Mouse (Mus musculus) thymus, postnatal 4 days (tissue): ENCODE measurements around the gene 9930104L06Rik.
"Not testable (repeated sequence)": the region's sequence is repeated elsewhere in the genome, so short reads cannot be mapped to it uniquely, and the experiment has no call there.

Experiments
- DNase-seq: peaks from one replicate; pipeline ENCODE4 v3.0.0; 2021

9930104L06Rik gene

DNA sequence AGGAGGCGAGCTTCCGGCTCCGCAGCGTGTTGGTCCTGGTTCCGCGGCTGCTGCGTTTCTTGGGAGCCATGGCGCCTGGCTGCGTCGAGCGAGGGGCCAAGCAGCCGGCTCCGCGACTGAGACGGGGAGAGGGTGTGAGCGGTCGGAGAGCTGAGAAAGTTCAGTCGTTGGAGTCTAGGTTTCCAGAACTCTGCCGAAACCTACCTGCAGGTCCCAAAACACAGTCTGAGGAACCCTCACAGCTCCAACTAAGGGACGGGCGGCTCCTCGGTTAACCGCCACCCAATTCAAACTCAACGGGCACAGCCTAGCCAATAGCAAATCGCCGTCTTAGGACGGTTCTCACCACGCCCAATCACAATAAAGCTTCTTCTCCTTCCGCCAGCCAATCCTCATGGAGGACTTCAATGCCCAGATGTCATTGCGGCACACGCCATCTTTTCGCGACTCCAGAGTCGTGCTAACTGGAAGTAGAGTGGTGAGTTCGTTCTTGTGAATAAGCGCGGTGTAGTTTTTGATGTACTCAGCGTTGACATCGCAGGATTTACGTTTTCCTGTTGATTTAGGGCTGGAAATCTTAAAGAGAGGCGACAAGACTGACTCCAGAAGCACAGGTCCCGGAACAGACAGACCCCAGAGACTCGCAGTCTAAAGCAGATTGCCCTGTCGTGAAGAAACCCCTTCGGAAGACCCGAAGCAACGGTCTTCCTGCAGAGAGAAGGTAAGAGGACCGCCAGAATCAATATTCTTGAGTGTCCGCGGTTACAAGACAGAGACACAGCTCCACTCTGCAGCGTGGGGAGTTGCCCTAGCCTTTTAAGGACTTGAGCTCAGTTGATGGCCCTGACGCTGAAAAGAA is at the start of gene 9930104L06Rik:
TSS of gene 9930104L06Rik (plus strand) at position 436 of the 859 bp plus-strand sequence.
- DNase-seq, result peak; percentile 91

DNA sequence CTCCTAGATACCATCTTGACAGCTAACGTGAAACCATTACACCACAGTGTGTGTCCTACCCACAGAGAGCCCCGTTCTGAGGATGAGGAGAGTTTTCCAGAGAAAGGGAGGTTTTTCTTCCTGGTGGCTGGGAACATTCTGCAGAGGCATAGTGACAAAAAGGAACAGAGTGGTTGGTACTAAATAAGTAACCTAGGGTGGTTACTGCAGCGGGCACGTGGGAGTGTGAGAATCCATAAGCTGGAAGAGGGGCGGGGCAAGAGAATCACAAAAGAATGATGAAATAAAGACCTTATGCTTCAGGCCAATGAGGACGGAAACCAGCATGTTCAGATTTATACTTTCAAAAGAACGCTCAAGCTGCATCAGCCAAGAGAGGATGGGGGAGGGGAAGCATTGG is 48.1 kb upstream of the 9930104L06Rik start:
- DNase-seq, result no peak

DNA sequence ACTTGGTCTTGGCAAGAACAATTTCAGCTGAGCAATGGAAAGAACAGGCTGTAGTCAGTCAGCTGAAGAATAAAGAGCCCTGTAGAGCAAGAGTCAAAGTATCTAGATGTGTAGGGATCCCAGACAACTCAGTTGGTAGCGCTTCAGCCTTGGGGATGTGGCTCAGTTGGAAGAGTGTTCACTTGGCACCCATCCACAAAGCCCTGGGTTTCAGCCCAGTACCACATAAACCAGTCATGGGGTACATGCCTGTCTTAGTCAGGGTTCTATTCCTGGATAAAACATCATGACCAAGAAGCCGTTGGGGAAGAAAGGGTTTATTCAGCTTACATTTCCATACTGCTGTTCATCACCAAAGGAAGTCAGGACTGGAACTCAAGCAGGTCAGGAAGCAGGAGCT is 46.9 kb upstream of the 9930104L06Rik start:
- no peak for DNase-seq

DNA sequence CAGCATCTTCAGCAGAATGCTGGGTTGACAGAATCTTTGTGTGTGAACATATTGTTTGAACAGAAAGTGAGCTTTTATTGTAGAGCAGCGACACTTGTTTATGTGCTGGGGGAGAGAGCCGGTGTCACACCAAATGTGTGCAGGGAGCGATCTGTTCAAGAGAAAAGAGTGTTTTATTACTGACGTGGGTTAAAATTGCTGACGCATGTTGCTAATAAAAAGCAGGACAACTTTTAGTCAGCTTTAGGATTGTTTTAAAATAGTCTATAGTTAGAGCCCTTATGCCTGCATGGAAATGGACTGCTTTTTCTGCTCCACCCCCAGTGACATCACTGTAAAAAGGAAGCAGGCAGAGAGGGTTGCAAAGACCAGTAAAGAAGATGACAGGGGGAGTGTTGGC is 46.0 kb upstream of the 9930104L06Rik start:
- no peak for DNase-seq

DNA sequence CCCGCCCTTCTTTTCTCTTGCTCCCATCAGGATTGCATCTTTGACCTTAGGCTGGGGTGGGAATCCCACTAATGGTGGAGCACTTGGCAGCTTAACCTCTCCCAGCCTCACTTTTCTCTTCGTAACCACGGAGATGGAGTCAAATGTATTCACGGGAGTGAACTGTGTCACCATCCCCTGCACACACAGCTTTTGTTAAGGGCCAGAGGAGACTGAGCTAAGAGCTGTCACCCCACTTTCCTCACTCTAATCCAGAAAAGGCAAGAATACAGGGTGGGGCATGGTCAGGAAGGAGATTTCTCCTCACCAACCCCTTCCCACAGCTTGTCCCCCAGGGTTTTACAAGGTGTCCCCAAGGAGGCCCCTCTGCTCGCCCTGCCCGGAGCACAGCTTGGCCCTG is 43.1 kb upstream of the 9930104L06Rik start:
- DNase-seq, result no peak

DNA sequence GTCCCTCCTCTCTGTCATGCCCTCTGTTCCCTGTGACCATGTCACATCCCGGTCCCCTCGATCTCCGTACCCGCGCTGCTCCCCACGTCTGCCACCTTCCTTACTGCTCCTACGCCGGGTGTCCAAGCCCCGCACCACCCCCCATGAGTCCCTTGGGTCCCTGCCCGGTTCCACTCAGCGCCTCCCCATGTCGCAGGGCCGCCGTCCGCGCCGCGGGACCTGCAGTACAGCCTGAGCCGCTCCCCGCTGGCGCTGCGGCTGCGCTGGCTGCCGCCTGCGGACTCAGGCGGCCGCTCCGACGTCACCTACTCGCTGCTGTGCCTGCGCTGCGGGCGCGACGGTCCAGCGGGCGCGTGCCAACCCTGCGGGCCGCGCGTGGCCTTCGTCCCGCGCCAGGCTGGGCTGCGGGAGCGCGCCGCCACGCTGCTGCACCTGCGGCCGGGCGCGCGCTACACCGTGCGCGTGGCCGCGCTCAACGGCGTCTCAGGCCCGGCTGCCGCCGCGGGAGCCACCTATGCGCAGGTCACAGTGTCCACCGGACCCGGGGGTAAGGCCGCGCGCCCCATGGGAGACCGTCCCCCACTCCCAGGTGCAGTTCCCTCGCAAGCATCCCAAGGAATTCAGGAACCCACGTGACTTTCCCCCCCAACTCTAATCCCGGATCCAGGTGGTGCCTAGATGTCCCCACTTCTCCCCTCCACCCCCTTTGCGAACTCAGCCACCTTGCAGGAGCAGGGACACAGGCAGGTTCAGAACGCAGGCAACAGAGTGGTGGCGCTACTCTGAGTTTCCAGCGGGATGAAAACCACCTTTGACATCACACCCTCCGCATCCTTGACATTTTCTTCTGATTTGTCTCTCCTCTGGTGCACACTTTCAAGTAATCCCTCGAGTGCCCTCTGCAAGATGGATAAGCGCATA is 42.1 kb upstream of the 9930104L06Rik start:
- DNase-seq, result no peak

DNA sequence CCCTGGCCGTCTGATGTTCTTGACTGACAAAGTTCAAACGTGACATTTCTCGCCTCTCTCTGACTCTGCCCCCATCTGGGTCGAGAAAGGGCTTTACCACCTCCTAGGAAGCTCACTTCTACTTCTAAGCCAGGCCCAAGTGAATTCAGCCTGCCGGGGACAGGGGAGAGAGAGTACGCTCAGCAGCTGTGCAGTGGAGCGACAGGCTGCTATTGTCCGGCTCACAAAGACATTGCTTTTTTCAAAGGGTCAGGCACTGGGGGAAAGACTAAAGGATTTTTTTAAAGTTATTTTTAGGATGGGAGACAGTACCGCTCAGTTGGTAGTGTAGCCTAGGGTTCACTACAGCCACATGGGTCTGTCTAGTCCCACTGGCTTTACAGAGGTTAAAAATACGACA is 38.4 kb upstream of the 9930104L06Rik start:
- no peak for DNase-seq

DNA sequence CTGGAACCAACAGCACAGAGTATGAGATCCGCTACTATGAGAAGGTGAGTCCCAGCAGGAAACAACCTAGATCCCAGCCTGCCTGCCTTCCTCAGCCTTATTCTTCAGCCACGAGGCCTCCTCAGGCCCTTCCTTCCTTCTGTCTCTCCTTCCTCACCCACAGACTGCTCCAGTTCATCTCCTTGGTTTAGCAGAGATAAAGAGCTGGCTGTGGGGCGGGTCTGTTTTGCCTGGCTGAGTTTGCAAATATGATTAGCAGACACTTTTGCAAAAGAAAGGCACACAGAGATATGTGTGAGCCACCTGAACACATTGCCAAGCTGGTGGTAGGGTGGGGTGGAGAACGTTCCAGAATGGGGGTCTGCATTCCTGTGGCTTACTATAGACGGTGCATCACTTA is 36.9 kb upstream of the 9930104L06Rik start:
- DNase-seq, result no peak

DNA sequence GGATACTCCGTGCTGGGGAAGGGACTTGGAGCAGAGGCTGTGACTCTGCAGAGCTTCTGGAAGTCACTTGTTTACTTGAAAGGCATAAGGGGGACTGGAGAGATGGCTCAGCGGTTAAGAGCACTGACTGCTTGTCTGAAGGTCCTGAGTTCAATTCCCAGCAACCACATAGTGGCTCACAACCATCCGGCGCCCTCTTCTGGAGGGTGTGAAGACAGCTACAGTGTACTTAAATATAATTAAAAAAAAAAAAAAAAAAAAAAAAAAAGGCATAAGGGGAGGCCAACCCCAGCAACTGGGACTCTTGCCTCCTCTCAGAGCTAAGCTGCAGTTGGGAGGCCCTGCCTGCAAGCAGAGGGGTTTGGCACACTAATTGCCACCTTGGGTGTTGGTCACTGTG is 31.4 kb upstream of the 9930104L06Rik start:
- DNase-seq, result peak; percentile 51

DNA sequence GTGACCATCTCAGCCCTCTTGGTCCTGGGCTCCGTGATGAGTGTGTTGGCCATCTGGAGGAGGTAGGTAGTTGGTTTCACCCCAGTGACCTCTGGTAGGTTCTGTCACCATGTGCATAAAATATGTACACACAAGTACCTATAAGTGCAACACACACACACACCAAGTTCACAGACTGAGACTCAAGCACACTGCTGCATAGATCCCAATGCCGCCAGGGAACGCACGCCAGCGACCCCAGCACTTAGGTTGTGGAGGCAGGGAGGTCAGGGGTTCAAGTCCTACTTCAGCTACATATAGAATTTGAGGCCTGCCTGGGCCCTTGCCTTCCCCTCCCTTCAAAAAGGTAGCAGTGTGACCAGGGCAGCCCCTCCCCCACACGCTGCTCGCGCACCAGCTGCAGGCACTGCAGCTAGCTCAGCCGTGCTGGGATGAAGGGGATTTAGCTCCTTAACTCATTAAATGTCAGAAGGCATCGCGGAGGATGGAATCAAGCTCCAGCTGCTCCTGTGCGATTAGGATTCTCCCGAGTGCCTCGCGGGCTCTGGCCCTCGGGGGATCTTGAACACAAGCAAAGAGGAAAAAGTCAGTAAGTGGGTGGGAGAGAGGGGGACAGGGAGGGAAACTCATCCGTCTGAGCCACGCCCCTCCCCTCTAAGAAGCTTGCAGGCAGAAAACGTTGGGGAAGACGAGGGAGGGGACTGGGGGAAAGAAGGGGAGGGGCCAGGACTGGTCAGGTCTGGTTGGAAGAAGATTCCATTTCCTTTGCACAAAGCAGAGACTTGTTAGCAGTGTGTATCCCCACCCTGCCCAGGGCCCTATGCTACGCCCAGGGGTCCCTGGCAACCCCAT is 30.7 kb upstream of the 9930104L06Rik start:
- peak; percentile 40 for DNase-seq

DNA sequence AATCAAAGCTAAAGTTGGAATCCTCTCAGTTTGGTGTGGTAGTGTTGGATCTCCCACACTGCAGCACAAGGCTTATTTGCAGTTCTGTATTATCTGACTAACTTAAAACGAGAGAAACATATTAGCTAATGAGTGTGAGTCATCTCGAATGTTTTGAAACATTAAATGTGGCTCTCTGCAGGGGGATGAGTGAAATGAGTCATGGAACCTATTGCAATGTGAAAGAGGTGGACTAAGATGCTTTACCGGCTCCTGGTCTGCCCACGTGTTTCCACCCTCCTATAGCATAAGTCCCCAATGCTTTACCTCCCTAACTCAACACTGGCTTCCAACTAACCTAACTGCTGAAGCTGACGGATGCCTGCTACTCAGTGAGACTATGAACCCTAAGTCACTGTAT is 8.7 kb upstream of the 9930104L06Rik start:
- DNase-seq, result no peak

DNA sequence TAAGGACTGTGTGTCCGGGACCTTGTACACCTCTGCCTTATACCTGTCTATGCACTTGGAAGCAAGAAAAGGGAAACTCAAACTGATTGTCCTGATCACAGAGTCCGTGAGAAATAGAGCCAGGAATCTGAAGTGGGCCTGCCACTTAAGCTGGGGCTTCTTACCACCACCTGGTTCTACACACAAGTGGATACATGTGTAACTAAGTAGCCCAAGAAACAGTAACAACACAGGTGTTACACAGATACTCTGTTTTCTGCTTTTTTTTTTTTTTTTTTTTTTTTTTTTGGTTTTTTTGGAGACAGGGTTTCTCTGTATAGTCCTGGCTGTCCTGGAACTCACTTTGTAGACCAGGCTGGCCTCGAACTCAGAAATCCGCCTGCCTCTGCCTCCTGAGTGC is 2.4 kb downstream of the 9930104L06Rik start, which contains the start of gene Cdca8:
TSS of gene Cdca8 (minus strand) at position 101 of the 400 bp plus-strand sequence.
- not testable (repeated sequence) for DNase-seq

DNA sequence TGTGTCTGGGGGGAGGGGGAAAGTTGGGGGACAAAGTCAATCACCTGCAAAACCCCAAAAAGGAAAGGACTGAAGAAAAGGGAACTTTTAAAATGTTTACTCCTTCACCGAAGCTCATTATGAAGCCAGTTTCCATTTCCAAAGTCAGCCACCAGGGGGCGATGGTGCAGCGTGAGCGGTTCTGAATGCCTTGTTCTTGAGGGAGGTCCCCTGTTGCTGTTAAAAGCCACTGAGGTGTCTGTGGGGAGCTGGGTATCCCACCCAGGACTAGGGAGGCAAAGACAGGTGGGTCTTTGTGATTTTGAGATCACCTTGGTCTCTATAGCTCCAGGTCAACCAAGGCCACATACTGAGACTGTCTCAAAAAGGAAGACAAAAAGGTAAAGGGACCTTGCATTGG is 6.2 kb downstream of the 9930104L06Rik start:
- DNase-seq, result peak; percentile 90

DNA sequence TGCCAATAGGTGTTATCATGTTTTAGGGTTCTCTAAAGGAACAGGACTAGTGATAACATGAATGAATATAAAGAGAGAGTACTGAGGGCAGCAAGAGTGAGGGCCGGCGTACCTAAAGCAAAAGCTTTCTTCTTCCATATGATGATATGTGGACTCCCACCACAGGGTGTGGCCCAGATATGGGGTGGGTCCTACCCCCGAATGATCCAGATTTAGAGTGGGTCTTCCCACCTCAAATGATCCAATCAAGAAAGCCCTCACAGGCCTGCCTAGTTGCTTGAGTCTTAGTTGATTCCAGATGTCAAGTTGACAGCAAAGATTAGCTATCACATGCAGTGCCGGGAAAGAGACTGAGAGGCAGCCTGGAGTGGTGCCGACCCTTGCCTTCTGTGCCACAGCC is 6.9 kb downstream of the 9930104L06Rik start:
- no peak for DNase-seq

DNA sequence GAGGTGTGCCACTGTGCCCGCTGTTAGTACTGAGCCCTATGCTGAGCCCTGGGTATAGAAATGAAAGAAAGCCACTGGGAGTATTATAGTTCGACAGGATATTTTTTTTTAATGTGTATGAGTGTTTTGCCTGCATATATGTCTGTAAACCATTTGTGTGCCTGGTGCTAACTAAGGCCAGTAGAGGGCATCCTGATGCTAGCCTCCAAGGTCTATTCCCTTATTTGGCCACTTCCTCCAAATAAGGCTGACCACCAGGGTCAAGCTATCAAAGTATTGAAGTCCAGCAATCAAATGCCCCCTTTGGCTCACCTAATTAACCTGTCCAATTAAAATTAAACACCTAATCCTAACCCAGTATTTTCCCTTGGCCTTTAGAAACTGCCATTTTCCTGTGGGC is 8.1 kb downstream of the 9930104L06Rik start:
- DNase-seq, result no peak

DNA sequence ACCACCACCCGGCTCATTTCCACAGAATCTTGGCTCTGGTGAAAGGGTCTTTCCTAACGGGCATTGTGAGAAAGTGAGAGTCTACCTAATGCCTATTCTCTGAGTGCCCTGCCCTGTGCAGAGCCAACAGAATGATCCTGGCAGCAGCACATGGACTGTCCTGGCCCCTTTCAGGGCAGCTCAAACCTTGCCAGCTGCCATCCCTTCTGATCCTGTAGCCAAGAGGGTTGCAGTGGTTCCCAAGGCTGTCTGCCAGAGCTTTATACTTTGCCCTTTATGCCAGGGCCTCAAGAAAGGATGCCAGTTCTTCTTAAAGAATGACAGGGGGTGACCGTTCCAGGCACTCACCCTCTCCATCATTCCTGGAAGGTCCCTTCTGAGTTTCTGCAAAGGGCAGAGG is 12.6 kb downstream of the 9930104L06Rik start:
- no peak for DNase-seq

DNA sequence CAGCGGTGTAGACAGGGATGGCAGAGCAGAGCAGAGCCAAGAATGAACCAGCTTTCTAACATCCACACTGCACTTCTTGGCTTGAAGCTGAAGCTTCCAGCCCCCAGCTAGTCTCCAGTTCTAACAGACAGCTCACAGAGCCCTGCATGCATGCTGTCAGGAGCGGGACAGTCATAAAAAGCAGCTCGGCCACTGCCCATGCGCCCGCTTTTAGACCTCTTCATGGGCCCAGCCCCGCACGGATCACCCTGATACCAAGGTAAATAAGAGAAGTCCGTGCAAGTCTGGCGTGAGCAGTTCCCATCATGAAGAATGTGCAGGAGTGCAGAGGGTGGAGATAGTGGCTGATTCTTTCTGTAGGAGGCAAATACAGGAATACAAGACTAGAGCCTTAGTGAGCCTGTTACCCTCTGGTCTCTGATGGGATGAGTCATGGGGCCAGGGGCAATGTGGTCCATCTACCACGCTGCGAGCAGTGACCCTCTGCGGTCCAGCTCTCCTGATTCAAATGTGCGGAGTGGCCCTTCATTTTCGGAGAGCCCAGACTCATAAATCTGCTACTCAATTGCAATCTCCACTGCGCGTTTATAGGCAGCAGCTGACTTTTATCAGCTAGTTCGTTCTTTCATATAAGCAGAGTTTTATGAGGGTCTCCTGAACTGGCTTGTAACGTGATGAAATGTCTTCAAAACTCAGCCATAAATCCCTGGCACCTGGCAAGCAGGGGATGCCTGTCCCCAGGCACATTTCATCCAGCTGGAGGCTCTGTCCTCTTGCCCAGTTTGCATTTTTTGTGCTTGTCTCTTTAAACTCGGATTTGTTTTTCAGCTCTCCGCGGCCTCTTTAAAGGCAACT is 13.6 kb downstream of the 9930104L06Rik start:
- DNase-seq, result no peak

DNA sequence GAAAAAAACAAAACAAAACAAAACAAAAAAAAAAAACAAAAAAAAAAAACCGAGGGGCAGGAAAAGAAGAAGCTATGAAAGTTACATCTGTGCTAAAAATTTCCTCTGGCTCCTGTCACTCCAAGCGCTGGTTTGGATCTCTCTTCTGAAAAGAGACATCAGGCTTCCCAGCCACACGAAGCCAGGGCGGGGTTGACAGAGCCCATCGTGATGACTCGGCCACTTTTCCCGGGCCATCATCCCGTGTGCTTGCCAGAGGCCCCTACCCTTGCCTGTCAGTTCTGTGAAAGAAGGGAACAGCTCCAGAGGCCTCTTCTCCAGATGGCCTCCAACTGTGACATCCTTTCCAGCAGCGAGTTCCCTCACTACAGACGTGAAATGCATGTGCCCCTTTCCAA is 14.2 kb downstream of the 9930104L06Rik start:
- no peak for DNase-seq

DNA sequence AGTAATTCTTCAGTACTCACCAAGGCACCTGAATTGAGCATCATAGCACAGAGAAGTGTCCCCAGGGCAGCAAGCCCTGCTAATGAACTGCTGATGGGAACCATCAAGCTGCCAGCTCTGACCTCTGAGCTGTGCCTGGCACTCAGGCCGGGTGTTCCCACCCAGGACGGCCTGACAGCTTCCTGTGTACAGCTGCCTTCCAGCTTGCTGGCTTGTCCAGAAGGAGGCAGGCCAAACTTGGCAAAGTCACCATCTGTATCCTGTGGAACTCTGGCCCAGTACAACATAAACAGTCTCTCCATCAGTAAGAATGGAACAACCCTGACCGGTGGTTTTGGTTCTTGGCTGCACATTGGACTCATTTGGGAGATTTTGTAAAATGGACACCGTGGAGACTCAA is 16.7 kb downstream of the 9930104L06Rik start:
- DNase-seq, result no peak

DNA sequence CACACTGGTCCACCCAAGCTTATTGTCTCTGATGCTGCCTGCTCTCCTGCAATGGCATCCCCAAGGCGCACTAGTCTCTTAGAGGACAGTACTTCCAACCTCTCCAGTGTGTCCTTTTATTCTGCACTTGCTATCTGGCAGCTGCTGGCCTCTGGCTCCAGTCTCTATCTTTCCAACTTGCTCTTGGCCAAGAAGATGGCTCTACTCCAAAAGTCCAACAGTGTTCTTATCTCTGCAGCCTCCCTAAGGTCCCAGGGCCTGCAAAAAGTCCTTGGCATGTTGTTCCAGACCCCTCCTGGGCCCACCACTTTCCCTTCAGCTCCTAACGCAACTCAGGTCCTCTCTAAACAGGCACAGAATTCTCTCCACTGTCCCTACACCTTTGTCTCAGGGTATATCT is 20.4 kb downstream of the 9930104L06Rik start:
- no peak for DNase-seq

DNA sequence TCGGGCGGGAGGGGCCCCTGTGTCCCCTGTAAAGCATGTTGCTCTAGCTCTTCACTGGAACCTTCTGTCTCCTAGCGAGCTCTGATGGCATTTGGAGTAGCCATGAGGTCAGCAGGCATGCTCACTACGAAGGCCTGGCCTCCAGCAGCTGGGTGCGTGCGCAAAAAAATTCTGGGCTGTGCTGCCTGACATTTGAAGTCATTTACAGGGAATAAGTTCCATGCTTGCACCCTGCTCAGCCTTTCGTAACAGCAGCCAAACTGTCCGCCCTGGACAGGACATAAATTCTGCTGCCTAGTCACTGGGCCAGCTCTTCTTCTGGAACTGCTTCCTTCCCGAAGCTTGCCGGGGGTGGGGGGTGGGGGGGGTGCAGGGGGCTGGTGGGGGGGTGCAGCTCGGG is 22.2 kb downstream of the 9930104L06Rik start:
- DNase-seq, result no peak

DNA sequence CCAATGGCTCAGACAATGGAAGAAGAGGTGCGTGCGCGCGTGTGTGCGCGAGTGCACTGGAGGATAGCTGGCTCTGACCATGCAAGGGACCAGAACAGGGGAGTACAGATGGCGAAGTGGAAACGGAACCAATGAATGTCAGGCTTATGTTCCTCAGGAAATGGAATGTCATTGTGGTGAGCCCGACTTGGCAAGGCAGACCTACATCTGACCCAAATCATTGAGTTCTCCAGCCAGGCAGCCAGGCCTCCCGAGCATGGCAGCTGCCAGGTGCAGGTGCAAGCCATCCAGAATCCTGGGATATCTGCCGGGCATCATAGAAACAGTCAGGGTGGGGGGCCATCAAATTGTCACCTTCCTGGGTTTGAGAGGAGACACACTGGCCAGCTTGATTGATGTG is 24.1 kb downstream of the 9930104L06Rik start:
- DNase-seq, result no peak
